Mouse (Mus musculus): Measurements from ENCODE around the gene Prr23a3. TPM values are rescaled to one million over a fixed set of nuclear protein-coding genes. Genes with fewer than 3 reads are reported as not detected.
A peak's percentile ranks its signal among the peaks of the same experiment; 100 is the strongest.

Gene Prr23a3
- polyA plus RNA-seq (2015; fragmentation: Nextera tagmentation; extraction: Ambion mirVana) = not detected in 2 replicates

- H3K9ac ChIP-seq = no peak within 1 kb of the TSS
- no peaks in the 10 kb centered on the region for H3K27me3 ChIP-seq
- no peak for ATAC-seq (ENCODE audit: borderline replicate concordance, extremely low read depth, low FRiP score, low TSS enrichment)
- WGBS = 52% methylated on average over 22 of the region's 22 CpGs
- H3K4me2 ChIP-seq = no peak within 1 kb of the TSS
- no peaks in the 10 kb centered on the region for H3K36me3 ChIP-seq
- no peaks in the 10 kb centered on the region for H3K4me1 ChIP-seq
- H3K9me3 ChIP-seq = no peaks in the 10 kb centered on the region
- no peak within 1 kb of the TSS for H3K27ac ChIP-seq
- H3K4me3 ChIP-seq = no peak within 1 kb of the TSS
Measured at GRCm38 (mm10) chr9:98864571-98864970, at the start of gene Prr23a3. TSS of gene Prr23a3 (plus strand) at chr9:98864767.

DNA sequence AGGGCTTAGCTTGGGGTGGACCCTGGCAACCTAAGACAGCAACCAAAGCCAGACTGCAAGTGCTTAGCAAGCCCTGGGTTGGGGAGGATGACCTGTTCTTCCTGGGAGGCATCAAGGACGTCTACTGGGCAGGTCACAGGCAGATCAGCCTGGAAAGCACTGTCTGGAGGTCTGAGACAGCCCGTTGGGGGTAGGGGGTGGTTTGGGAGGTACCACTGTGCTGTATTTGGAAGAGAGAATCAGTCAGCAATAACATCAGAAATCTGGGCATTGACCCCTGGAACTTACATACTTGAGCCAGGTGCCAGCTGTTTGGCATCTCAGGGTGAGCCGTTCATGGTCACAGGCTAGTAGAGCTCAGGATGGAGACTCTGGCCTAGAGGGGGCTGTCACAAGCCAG is 48.5 kb upstream of the Prr23a3 start:
- H3K27me3 ChIP-seq = no peaks in the 10 kb centered on the region
- 60% methylated on average over 3 of the region's 3 CpGs for WGBS
- no peak overlapping the region for H3K4me2 ChIP-seq
- no peak for ATAC-seq (ENCODE audit: borderline replicate concordance, extremely low read depth, low FRiP score, low TSS enrichment)
- H3K36me3 ChIP-seq = no peaks in the 10 kb centered on the region
- H3K9ac ChIP-seq = no peak overlapping the region
- no peaks in the 10 kb centered on the region for H3K4me1 ChIP-seq
- H3K9me3 ChIP-seq = no peaks in the 10 kb centered on the region
- H3K4me3 ChIP-seq = no peak overlapping the region
- no peak overlapping the region for H3K27ac ChIP-seq

- Histone ChIP-seq H3K9ac (no peak overlapping the region), H3K4me1 (no peaks in the 10 kb centered on the region), H3K4me2 (no peak overlapping the region), H3K9me3 (no peaks in the 10 kb centered on the region), H3K27me3 (no peaks in the 10 kb centered on the region), H3K27ac (no peak overlapping the region), H3K36me3 (no peaks in the 10 kb centered on the region), H3K4me3 (no peak overlapping the region)
- WGBS = 85% methylated on average over 7 of the region's 7 CpGs
- no peak for ATAC-seq (ENCODE audit: borderline replicate concordance, extremely low read depth, low FRiP score, low TSS enrichment)
Measured at GRCm38 (mm10) chr9:98817592-98817991, 47.0 kb upstream of the Prr23a3 start.

DNA sequence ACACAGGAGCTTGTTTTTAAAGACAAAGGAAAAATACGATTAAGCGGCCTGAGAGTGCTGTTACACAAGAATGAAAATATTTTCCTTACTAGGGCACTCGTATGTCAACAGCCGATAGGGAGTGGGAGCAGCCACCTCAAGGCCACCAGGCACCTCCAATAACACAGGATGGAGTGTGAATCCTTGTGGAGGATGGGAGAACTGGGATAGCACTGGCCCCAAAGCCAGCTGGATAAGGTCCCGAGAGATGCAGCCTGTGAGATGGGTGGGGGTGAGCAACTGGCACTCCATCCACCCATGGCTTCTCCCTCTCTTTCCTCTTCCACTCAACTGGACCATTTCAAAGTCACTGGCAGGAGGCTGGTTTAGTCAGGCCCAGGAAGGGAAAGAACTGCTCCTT is 45.6 kb upstream of the Prr23a3 start:
- no peaks in the 10 kb centered on the region for H3K27me3 ChIP-seq
- no peaks in the 10 kb centered on the region for H3K9me3 ChIP-seq
- H3K9ac ChIP-seq = no peak overlapping the region
- peak; percentile 17; the same call in 1 of the 2 replicates for ATAC-seq (ENCODE audit: borderline replicate concordance, extremely low read depth, low FRiP score, low TSS enrichment)
- H3K4me1 ChIP-seq = no peaks in the 10 kb centered on the region
- H3K4me2 ChIP-seq = no peak overlapping the region
- 69% methylated on average over 5 of the region's 5 CpGs for WGBS
- no peak overlapping the region for H3K4me3 ChIP-seq
- H3K27ac ChIP-seq = no peak overlapping the region
- no peaks in the 10 kb centered on the region for H3K36me3 ChIP-seq

DNA sequence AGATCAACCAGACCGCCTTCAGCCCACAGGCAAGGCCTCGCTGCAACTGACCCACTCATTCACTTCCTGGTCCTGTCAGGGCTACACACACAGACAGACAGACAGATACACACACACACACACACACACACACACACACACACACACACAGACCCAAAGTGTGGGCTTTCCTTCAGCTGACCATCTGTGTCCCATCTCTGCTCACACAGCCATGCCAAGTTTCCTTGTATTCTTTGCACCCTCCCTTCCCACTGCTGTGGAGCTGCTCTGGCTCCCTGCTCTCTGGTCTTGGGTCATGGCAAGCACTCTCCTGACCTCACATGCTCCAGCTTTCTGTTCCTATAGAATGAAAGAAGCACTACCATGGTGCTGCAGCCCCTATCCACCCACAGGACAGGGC is 45.1 kb upstream of the Prr23a3 start:
- Histone ChIP-seq H3K9me3 (no peaks in the 10 kb centered on the region), H3K4me3 (no peak overlapping the region), H3K36me3 (no peaks in the 10 kb centered on the region), H3K27me3 (no peaks in the 10 kb centered on the region), H3K27ac (no peak overlapping the region), H3K4me1 (no peaks in the 10 kb centered on the region), H3K9ac (no peak overlapping the region), H3K4me2 (no peak overlapping the region)
- peak; percentile 46; the same call in 1 of the 2 replicates for ATAC-seq (ENCODE audit: borderline replicate concordance, extremely low read depth, low FRiP score, low TSS enrichment)
- 73% methylated on average over 2 of the region's 2 CpGs for WGBS

- H3K9me3 ChIP-seq = no peaks in the 10 kb centered on the region
- no peaks in the 10 kb centered on the region for H3K36me3 ChIP-seq
- no peak overlapping the region for H3K9ac ChIP-seq
- no peaks in the 10 kb centered on the region for H3K27me3 ChIP-seq
- H3K27ac ChIP-seq = no peak overlapping the region
- H3K4me1 ChIP-seq = no peaks in the 10 kb centered on the region
- no peak for ATAC-seq (ENCODE audit: borderline replicate concordance, extremely low read depth, low FRiP score, low TSS enrichment)
- no peak overlapping the region for H3K4me2 ChIP-seq
- no peak overlapping the region for H3K4me3 ChIP-seq
- WGBS = 87% methylated on average over 4 of the region's 4 CpGs
Measured at GRCm38 (mm10) chr9:98820461-98820860, 44.1 kb upstream of the Prr23a3 start.

- Histone ChIP-seq H3K36me3 (no peaks in the 10 kb centered on the region), H3K9ac (no peak overlapping the region)
- no peak for ATAC-seq (ENCODE audit: borderline replicate concordance, extremely low read depth, low FRiP score, low TSS enrichment)
Measured at GRCm38 (mm10) chr9:98821067-98821466, 43.5 kb upstream of the Prr23a3 start.

DNA sequence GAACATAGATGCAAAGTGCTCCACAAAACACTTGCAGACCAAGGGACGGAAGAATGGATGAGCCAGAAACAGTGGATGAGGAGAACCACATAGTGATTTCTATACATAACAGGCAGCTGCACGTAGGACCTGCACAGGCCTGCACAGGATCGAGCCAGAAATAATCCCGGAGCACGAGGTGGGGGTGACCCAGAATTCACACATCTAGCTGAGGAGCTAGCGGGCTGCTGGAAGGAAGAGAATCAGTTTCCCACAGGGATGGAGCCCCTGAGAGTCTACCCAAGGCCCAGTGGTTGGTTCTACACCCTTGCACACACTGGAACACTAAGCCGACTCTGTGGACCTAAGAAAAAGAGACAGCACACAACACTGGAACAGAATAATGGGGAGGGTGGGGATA is 40.8 kb upstream of the Prr23a3 start:
- Histone ChIP-seq H3K4me3 (no peak overlapping the region), H3K9me3 (no peaks in the 10 kb centered on the region), H3K4me2 (no peak overlapping the region), H3K9ac (no peak overlapping the region), H3K4me1 (no peaks in the 10 kb centered on the region), H3K27me3 (no peaks in the 10 kb centered on the region), H3K27ac (no peak overlapping the region), H3K36me3 (no peaks in the 10 kb centered on the region)
- 83% methylated on average over 7 of the region's 7 CpGs for WGBS
- no peak for ATAC-seq (ENCODE audit: borderline replicate concordance, extremely low read depth, low FRiP score, low TSS enrichment)

More at GRCm38 (mm10) chr9:98821067-98821466, 43.5 kb upstream of the Prr23a3 start:
- H3K27me3 ChIP-seq = no peaks in the 10 kb centered on the region
- H3K4me3 ChIP-seq = no peak overlapping the region
- no peak overlapping the region for H3K27ac ChIP-seq
- no peaks in the 10 kb centered on the region for H3K4me1 ChIP-seq
- no peaks in the 10 kb centered on the region for H3K9me3 ChIP-seq
- H3K4me2 ChIP-seq = no peak overlapping the region

GRCm38 (mm10) chr9:98829508-98829907 is 35.1 kb upstream of the Prr23a3 start:
- no peaks in the 10 kb centered on the region for H3K4me1 ChIP-seq
- H3K4me2 ChIP-seq = no peak overlapping the region
- H3K36me3 ChIP-seq = no peaks in the 10 kb centered on the region
- no peaks in the 10 kb centered on the region for H3K27me3 ChIP-seq
- no peak overlapping the region for H3K4me3 ChIP-seq
- no peak overlapping the region for H3K9ac ChIP-seq
- no peak overlapping the region for H3K27ac ChIP-seq
- 36% methylated on average over 5 of the region's 5 CpGs for WGBS
- ATAC-seq (ENCODE audit: borderline replicate concordance, extremely low read depth, low FRiP score, low TSS enrichment) = no peak
- no peaks in the 10 kb centered on the region for H3K9me3 ChIP-seq

GRCm38 (mm10) chr9:98837537-98838074 is 27.0 kb upstream of the Prr23a3 start:
- Histone ChIP-seq H3K36me3 (no peaks in the 10 kb centered on the region), H3K9ac (no peak overlapping the region), H3K4me3 (no peak overlapping the region), H3K4me2 (no peak overlapping the region), H3K27ac (no peak overlapping the region), H3K27me3 (no peaks in the 10 kb centered on the region), H3K4me1 (no peaks in the 10 kb centered on the region), H3K9me3 (no peaks in the 10 kb centered on the region)
- WGBS = 51% methylated on average over 7 of the region's 7 CpGs
- ATAC-seq (ENCODE audit: borderline replicate concordance, extremely low read depth, low FRiP score, low TSS enrichment) = no peak

DNA sequence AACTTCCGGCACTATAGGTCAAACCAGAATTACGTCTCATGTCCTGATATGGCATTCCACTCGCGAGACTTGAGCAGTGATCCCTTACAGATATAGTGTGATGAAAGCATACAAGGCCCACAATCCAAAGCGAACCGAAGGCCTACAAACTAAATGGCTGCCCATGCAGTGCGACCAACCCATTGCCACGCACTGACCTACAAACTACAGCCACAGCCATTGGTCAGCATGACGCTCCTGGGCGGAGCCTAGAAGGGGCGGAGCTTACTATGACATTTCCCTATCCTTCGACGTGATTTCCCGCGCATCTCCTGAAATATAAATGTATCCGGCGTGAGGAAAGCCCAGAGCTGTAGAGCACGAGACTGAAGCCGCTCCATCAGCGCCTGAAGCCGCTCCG is 22.4 kb upstream of the Prr23a3 start, which contains the start of gene Prr23a1:
Gene Prr23a1, plus strand, starts transcription at position 387 of the 400 bp plus-strand sequence.
- Histone ChIP-seq H3K4me1 (no peaks in the 10 kb centered on the region), H3K36me3 (no peaks in the 10 kb centered on the region), H3K27ac (no peak within 1 kb of the TSS), H3K27me3 (no peaks in the 10 kb centered on the region), H3K9ac (no peak within 1 kb of the TSS), H3K4me2 (peak within 1 kb of the TSS; percentile 29; the same call in 1 of the 2 replicates), H3K4me3 (no peak within 1 kb of the TSS), H3K9me3 (no peaks in the 10 kb centered on the region)
- ATAC-seq (ENCODE audit: borderline replicate concordance, extremely low read depth, low FRiP score, low TSS enrichment) = no peak
- WGBS = 49% methylated on average over 22 of the region's 22 CpGs

DNA sequence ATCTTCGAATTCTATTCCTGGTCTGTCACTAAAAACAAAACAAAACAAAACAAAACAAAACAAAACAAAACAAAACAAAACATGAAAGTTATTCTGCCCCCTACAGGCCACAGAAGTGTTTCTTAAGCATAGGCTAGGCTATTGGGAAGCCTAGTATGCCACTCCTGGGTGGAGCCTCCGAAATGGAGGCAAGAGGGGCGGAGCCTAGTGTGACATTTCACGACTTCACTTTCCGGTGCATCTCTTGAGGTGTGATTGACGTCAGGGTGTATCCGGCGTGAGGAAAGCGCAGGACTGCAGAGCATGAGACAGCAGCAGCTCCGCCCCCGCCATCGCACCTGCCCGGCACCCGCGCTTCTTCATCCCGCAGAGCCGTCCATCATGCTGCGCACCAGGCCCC is 8.4 kb upstream of the Prr23a3 start, which contains the start of gene Prr23a2:
Gene Prr23a2, plus strand, starts transcription at position 285 of the 400 bp plus-strand sequence.
- Histone ChIP-seq H3K27ac (no peak within 1 kb of the TSS), H3K9me3 (no peaks in the 10 kb centered on the region), H3K27me3 (no peaks in the 10 kb centered on the region), H3K4me1 (no peaks in the 10 kb centered on the region), H3K36me3 (no peaks in the 10 kb centered on the region), H3K4me3 (no peak within 1 kb of the TSS), H3K9ac (no peak within 1 kb of the TSS), H3K4me2 (no peak within 1 kb of the TSS)
- WGBS = 63% methylated on average over 18 of the region's 18 CpGs
- 0 out of 2 replicates have a peak, but pooled peaks have one; percentile 27 for ATAC-seq (ENCODE audit: borderline replicate concordance, extremely low read depth, low FRiP score, low TSS enrichment)

DNA sequence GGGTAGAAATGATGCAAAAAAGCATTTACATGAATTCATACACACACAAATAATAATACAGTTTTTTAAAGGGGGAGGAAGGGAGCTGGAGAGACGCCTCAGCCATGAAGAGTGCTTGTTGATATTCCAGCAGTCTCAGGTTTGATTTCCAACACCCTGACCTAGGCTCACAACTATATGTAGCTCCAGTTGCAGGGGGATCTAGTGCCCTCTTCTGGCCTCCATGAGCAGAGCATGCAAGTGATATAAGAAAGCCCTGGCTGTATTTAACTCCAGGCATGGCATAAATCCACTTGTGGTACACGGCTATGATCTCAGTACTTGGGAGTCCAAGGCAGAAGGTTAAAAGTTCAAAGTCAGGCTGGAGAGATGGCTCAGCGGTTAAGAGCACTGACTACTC is 1.1 kb upstream of the Prr23a3 start:
- no peaks in the 10 kb centered on the region for H3K36me3 ChIP-seq
- H3K9me3 ChIP-seq = no peaks in the 10 kb centered on the region
- no peak overlapping the region for H3K9ac ChIP-seq
- H3K4me3 ChIP-seq = no peak overlapping the region
- 65% methylated on average over 3 of the region's 3 CpGs for WGBS
- no peak overlapping the region for H3K4me2 ChIP-seq
- H3K4me1 ChIP-seq = no peaks in the 10 kb centered on the region
- ATAC-seq (ENCODE audit: borderline replicate concordance, extremely low read depth, low FRiP score, low TSS enrichment) = no peak
- H3K27me3 ChIP-seq = no peaks in the 10 kb centered on the region
- H3K27ac ChIP-seq = no peak overlapping the region

All from lung, embryonic 15.5 days (tissue).